Mouse (Mus musculus) forebrain, embryonic 10.5 days (tissue): ENCODE measurements around the gene Foxb1. TPM values are rescaled to one million over a fixed set of nuclear protein-coding genes. Genes with fewer than 3 reads are reported as not detected.

Experiments
- polyA plus RNA-seq: library from polyadenylated mRNA; unstranded; fragments of >200 nt; fragmentation: Nextera tagmentation; extraction: Ambion mirVana; gene quantifications from 2 replicates; pipeline ENCODE4 v1.2.1, GENCODE M21; 2016

Foxb1 gene
- polyA plus RNA-seq, 1 experiment from 2014 or later, result 3.4 TPM

Other genes with a start within 250 kb of the Foxb1 start
- gene Bnip2, start 228.5 kb upstream of the Foxb1 start, polyA plus RNA-seq, result 101 and 112 TPM in 2 replicates